Mouse (Mus musculus) gastrocnemius, postnatal 14 days (tissue): ENCODE measurements at regions not wholly inside any gene's neighbourhood (a gene's known extent, or its start where the extent isn't known, plus 50 kb on each side); places are given as distances from the start of the nearest gene placed in this dataset.
"Not testable (repeated sequence)": the region's sequence is repeated elsewhere in the genome, so short reads cannot be mapped to it uniquely, and the experiment has no call there.

ENCODE experiments used
- DNase-seq: peaks from one replicate; pipeline ENCODE4 v3.0.0; 2021; ENCODE audit warnings: mixed read lengths
- intact Hi-C: fragments of 180-260 bp; cut with DNase I; formaldehyde crosslinking; loops from one replicate; pipeline ENCODE4 v1.15.1; 2025; ENCODE audit warnings: low total_unique reads

- no peak for DNase-seq
- intact Hi-C loops = no loop called here
These were observed 130.2 kb upstream of the Rhobtb1 start for GRCm38 (mm10) chr10:69020811-69021743.

GRCm38 (mm10) chr10:69033410-69033809 is 117.8 kb upstream of the Rhobtb1 start:
- intact Hi-C loops = no loop called here
- DNase-seq = no peak

GRCm38 (mm10) chr10:69034390-69035120 is 116.7 kb upstream of the Rhobtb1 start:
- intact Hi-C loops = no loop called here

GRCm38 (mm10) chr10:69035536-69035935 is 115.7 kb upstream of the Rhobtb1 start:
- DNase-seq, intact Hi-C loops: not testable (repeated sequence)

More at GRCm38 (mm10) chr10:69034390-69035120, 116.7 kb upstream of the Rhobtb1 start:
- DNase-seq = no peak

- no peak for DNase-seq
- intact Hi-C loops = no loop called here
These were observed 115.1 kb upstream of the Rhobtb1 start for GRCm38 (mm10) chr10:69036096-69036495.

GRCm38 (mm10) chr10:69044171-69044651 is 107.0 kb upstream of the Rhobtb1 start:
- intact Hi-C loops = no loop called here

GRCm38 (mm10) chr10:69045275-69045674 is 106.0 kb upstream of the Rhobtb1 start:
- DNase-seq = no peak
- intact Hi-C loops = no loop called here

More at GRCm38 (mm10) chr10:69044171-69044651, 107.0 kb upstream of the Rhobtb1 start:
- DNase-seq = no peak

- intact Hi-C loops = no loop called here
- DNase-seq = no peak
These were observed 105.2 kb upstream of the Rhobtb1 start for GRCm38 (mm10) chr10:69046008-69046555.

- DNase-seq = no peak
- intact Hi-C loops = no loop called here
These were observed 73.2 kb upstream of the Rhobtb1 start for GRCm38 (mm10) chr10:69078008-69078407.

GRCm38 (mm10) chr10:69086184-69086583 is 65.0 kb upstream of the Rhobtb1 start:
- intact Hi-C loops = no loop called here
- no peak for DNase-seq

GRCm38 (mm10) chr10:69091872-69092271 is 59.4 kb upstream of the Rhobtb1 start:
- DNase-seq = no peak
- intact Hi-C loops = no loop called here

GRCm38 (mm10) chr10:69100021-69100420 is 51.2 kb upstream of the Rhobtb1 start:
- no peak for DNase-seq
- intact Hi-C loops = no loop called here

- intact Hi-C loops, DNase-seq: not testable (repeated sequence)
These were observed 50.5 kb upstream of the Rhobtb1 start for GRCm38 (mm10) chr10:69100742-69101141.
